Mouse (Mus musculus) MN1 (cell line): ENCODE results near the gene Inpp5f.
A peak's percentile ranks its signal among the peaks of the same experiment; 100 is the strongest.
"Not testable (repeated sequence)": the region's sequence is repeated elsewhere in the genome, so short reads cannot be mapped to it uniquely, and the experiment has no call there.

ENCODE experiments used
- DNase-seq: peaks from one replicate; pipeline ENCODE4 v3.0.0-alpha.2; 2016; ENCODE audit warnings: low spot score

Gene Inpp5f

DNA sequence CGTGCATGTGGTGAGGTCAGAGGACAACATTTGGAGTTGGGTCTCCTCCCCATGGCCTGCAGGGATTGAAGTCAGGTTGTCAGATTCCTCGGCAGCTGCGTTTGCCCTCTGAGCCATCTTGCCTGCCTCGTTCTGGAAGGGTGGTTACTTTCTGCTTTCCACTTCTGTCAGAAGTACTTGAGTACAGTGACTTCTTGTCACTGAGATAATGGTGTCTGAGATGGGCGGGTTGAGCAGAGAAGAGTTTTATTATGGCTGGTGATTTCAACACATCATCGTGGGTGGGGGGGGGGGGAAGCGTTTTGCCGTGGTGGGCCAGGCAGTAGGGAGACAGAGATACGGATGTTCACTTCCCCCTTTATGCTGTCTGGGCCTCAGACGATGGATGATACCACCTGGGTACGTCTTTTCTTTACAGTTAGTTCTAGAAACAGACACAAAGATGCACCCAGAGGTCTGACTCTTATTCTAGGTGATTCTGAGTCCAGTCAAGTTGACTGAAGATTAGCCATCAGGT, 53.8 kb downstream of the Inpp5f start:
- DNase-seq, result no peak

DNA sequence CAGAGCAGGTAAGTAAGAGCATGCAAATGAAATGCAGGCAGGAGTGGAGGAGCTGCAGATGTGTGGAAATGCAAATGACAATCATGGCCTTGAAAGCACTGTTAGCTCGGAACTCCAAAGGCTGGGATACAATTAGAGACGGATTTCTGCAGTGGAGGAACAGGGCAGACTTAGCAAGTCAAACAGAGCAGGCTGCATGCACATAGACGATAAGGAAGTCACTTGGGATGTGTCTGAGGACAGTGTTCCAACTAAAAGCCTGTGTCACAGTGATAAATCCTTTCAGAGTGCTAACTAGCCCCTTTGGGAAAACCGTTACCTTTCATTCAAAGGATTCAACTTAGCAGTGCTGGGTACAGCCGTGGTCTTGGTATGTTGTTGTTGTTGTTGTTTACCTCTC, 56.7 kb downstream of the Inpp5f start:
- no peak for DNase-seq

DNA sequence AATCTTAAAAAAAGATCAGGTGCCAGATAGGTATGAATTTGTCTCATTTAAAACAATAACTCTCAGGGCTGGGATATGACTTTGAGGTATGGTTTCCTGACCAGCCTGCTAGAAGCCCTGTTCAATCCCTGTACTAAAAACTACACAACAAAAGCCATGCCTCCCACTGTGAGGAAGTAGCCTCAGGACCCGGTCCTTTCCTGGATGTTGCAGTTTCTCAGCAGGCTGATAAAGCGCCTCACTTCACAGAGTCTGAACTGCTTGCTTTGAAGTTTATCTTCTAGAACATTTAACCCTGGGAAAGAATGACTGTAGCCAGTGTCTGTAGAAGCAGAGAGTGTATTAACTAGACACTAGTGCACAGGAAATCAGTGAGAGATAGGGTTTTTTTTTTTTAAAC, 57.7 kb downstream of the Inpp5f start:
- no peak for DNase-seq

DNA sequence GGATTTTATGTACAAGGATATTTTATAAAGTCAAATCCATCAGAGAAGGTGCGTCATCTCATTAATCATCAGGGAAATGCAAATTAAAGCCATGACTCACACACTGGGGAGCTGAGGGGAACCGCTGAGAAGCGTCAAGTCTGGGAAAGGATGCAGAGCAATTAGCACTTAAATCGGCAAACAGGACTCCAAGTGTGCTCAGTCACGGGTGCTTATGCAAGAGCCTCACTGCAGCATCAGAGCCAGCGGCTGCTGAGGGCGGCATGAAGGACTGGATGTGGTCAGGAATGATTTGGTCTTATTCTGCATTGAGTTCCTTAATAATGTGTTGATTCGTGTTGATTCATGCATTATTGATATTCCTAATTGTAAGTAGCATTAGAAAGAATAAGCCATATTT, 60.8 kb downstream of the Inpp5f start:
- DNase-seq, result peak; percentile 90

DNA sequence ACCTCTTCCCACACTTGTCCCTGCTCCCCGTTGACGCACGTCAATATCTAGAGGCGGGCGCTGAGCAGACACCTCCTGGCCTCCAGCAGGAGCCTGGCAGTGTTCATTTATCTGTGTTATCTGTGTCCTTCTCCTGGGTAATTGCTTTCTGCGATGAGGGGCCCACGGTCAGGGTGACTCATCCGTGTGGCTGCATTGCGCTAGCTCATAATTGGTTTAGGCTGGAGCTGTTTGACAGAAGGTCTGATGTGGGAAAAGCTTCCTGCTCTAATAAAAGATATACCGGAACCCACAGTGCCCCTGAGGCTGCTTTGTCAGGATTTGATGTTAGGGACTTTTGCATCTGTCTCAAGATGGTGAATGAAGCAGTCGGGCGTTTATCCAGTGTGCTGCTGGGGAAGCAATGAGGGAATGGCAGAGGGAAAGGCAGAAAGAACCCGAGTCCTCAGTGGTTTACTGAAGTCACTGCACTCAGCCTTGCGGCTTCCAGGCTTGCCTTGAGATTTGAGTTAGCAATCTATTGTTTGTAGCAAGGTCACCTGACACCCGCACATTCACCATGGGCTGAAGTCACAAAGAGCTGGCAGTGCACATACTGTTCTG, 61.4 kb downstream of the Inpp5f start:
- DNase-seq, result peak; percentile 92

DNA sequence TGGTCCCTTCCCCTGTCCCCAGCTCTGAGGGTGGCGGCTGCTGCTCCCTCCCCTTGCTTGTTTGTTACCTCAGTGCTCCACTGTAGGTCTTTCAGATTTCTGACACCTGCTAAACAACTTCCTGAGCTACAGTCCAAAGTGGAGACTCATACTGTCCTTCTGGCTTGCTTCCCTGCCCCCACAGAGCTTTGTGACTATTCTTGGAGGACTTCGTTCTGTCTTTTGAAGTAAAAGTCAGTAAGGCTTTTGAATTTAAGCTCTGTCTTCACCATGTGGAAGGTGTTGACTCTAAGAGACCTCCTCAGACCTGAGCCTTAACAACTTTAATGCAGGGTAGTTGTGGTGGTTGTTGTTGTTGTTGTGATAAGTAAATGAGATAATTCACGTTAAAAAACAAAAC, 67.4 kb downstream of the Inpp5f start:
- DNase-seq, result no peak

DNA sequence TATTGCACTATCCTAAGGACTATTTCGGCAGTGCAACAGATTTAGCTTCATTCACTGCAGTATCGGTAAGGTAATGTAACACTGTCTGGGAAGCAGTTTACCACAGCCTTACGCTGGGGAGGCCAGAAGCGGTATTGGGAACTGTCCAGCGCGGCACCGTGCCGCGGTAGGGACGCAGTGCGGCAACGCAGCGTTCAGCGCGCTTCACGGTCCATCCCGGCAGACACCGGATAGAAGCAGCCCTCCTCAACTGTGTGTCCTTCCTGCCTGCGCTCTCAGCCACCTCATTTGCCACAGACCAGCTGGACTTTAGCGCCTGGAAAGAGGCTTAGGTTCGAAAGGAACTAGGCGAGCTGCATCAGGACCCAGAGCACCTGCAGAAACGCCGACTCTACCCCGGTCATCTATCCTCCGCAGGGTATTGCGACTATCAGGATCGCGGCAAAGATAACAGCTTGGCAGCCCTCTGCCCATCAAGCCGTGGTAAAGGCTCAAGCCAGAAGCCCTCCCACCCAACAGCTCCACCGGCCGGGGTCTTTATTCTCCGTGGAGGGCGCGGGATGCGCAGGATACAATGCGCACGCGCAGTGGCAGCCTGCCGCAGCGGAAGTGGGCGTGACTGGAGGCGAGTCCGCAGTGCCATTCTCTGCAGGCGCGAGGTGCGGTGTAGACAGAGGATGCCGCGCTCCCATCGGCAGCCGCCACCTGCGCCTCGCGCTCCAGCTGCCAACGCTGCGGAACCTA, 76.9 kb downstream of the Inpp5f start:
- DNase-seq, result peak; percentile 80

DNA sequence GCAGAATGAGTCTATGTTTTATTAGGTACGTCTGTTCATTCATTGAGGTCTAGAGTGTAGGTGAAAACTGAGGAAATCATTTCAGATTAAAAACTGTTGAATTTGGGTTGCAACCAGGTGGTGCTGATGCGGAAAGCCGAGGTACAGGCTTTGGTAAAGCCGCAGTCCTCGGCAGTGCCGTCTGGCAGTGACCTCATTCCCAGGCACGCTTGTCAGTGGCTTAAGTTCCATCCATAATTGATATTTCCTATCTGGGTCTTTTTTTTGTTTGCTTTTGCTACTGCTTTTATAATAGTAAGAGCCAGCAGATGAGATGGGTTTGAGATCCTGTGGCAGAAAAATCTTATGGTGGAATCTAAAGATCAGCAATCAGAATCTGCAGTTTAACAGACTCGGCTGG, 78.2 kb downstream of the Inpp5f start:
- DNase-seq, result peak; percentile 23

DNA sequence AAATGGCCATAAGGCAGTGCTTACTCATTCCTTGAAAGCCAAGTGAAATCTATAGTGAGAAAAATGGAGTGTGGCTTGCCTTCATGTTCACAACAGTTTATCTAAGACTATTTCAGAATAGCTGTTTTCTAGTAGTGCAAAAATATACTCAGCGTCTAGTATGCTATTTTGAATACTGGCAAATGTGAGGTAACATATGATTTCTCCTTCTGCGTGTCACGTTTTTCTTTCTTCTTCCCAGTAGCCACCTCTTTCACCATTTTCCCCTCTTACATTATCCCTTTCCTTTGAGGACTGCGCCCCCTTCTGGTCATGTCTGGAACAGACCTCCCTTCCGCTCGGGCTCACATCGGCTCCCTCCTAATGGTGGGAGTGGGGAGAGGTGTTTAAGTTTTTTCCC, 78.9 kb downstream of the Inpp5f start:
- peak; percentile 83 for DNase-seq

DNA sequence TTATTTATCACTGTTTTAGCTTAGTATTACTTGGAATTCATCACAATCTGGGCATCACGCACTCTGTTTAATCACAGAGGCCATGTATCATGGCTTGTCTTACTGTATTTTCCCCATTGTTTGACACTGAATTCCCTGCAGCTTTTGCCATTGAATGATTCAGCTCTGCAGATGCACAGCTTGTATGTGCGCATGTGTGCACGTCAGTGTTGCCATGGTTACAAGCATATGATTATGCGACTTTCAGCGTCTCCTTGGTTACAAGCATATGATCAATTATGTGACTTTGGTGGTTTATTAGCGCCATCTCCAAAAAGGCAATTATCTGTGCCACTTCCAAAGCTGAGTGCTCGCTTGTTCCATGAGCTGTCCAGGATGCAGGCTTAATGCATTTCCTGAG, 79.7 kb downstream of the Inpp5f start:
- DNase-seq, result peak; percentile 15

DNA sequence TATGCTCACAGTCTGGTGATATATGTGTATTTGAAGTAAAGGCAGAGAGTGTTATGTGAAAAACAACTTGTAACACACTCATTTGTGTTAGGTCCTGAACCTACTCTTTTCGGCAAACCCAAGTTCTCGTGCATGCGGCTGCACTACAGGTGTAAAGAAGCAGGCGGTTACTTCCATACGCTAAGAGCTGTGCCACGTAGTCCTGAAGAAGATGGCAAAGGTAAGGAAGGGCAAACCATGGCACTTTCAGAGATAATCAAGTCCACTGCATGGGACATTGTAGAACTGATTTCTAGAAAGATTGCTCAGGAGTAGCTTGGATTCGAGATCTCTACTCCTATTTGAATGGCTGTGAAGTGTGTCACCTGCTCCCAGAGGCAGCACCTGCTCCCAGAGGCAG, 81.0 kb downstream of the Inpp5f start:
- DNase-seq, result no peak

DNA sequence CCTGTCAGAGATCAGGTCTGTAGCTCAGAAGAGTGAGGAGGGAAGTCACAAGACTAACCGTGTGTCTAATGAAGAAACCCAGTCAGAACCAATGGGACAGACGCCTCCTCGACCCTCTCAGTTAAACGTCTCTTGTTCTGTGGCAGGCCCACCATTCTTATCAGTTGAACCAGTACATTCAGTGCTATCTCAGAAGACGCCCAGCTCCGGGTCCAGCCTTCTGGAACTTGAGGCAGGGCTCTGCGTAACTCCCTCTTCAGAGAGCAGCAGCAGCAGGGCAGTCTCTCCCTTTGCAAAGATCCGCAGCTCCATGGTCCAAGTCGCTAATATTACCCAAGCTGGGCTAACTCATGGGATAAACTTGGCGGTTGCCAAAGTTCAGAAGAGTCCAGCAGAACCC, 83.7 kb downstream of the Inpp5f start:
- DNase-seq, result no peak

DNA sequence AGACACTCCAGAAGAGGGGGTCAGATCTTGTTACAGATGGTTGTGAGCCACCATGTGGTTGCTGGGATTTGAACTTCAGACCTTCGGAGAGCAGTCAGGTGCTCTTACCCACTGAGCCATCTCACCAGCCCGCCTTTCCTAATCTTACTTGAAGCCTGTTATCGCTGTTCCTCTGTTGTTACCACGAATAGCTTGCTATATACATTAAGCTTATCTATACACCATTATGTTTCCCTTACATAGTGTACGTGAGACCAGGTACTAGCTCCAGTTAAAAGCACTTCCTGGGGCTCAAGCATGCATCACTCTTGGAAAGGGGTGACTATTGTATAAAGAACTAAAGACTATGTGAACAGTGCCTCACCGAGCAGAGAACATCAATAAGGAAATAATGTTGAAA, 88.8 kb downstream of the Inpp5f start:
- not testable (repeated sequence) for DNase-seq

DNA sequence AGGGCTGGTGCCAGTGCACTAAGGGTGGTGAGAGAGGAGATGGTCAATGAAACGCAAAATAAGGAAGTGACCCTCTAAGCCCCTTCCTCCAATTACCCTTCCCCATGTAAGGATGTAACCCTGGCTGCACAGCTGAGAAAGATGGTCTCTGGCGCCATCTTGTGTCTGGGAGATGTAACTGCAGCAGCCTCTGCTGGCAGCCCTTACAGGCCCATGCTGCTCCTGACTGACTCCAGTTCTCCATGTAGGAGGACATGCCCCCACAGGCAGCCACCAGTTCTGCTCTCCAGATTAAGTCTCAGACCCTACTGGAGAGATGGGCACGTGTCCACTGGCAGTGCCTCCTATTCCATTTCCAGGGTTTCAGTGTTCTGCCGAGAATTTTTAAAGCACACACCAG, 94.6 kb downstream of the Inpp5f start:
- peak; percentile 73 for DNase-seq

DNA sequence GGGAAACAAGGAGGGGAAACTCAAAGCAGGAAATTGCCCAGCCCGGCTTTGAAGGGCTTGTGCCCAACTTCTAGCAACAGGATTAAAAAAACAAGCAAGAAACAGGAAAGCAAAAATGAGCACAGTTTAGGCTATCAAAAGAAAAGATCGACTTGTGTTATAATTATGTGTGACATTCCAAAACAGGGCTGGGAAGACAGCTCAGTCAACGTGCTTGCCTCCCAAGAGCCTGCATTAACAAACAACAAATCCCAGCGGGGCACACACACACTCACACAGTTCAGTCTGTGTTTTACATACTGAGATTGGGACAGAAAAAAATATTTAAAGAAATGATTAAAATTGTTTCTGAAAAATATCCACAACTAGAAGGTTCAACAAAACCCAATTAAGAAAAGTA, 106.9 kb downstream of the Inpp5f start:
- DNase-seq, result no peak

DNA sequence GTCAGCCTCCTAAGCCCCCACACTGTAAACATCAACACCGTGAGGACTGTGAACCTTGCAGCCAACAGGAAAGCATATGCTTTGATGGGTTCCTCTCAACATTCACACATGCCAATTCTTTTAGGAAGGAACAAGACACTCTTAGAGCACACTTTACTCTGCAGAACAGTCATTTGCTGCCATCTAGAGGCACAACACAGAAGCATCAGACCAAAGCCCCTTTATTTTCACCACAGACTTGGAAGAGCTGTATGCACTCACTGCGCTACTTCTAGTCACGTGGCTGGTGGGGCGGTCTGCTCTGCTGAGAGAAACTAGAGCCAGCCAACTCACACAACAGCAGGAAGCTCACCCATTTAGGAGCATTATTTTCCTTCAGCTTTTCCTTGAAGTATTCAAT, 113.6 kb downstream of the Inpp5f start:
- DNase-seq, result peak; percentile 72

DNA sequence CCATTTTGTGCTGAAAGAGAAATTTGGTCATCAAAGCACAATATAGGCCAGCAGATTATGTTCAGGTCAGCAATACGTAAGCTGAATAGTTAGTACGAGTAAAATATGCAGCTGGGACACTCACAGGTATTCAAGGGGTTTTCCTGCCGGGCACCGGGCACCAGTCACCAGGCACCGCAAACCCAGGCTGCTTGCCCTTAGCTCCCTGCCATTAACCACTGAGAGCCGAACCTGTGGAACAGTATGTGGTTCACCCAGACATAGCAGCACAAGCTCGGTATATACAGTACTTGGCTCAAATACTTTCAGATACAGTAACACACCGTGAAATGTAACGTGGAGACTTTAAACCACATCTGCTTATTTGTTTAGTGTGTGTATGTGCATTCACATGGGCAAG, 114.1 kb downstream of the Inpp5f start:
- DNase-seq, result no peak

DNA sequence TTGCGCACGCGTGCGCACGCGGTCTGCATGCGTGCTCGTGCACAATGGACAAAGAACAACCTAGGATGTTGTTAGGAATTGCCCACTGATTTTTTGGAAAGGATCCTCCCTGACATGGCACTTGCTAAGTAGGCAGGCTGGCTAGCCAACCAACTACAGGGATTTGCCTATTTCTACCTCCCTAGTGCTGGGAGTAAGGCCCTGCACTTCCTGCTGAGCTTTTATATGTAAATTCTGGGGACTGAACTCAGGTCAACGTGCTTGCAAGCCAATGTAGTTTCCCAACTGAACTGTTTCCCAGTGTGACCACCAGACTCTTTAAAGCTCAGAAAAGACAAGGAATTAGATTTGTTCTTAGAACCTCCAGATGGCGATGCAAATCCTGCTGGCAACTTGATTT, 115.9 kb downstream of the Inpp5f start:
- DNase-seq, result no peak

DNA sequence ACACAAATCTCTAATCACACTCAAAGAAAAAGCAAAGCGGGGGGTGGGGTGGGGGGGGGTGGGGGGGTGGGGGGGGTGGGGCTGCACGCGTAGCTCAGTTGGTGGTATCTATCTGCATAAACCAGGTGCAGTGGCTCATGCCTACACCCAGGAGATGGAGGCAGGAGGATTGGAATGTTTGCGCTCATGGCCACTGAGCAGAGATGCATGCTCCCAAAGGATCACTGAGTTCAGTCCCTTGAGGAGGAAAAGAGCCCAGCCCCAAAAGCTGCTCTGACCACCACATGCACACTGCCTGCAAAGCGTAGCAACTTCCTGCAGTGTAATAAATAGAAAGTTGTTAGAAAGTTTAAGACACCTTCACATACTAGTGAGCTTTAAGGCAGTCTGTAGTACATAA, 116.6 kb downstream of the Inpp5f start:
- DNase-seq, result no peak

DNA sequence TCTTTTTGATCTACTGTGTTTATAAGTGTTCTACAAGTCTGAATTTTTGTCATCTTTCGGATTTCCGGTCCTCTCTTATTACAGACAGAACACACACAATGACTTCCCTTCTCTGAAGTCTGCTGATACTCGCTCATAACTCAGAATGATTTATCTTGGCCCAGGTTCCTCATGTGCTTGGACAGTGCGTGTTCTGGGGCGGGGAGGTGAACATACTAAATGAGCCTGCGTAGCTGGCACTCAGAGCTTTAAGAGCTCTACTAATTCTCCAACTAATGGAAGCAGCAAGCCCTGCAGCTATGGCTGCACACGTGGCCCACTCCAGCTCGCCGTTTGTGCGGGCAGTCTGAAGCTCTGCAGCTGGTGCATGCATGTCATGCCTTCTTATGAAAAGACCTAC, 117.6 kb downstream of the Inpp5f start:
- no peak for DNase-seq

DNA sequence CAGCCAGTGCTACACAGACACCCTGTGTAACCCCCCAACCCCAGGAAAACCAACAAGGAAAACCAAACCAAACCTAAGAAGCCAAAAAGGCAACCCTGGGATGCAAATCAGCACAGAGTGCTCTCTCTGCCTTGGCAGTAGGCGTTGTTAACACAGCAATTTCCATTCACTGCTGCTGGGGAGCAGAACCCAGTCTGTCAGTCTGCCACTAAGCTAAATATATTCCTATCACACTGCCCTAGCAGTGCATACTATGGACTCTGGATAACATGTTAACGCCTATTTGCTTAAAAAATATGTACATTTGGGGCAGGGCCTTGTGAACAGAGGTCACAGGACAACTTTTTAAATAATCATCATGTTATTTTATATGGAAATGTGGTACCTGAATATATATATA, 120.5 kb downstream of the Inpp5f start:
- no peak for DNase-seq

DNA sequence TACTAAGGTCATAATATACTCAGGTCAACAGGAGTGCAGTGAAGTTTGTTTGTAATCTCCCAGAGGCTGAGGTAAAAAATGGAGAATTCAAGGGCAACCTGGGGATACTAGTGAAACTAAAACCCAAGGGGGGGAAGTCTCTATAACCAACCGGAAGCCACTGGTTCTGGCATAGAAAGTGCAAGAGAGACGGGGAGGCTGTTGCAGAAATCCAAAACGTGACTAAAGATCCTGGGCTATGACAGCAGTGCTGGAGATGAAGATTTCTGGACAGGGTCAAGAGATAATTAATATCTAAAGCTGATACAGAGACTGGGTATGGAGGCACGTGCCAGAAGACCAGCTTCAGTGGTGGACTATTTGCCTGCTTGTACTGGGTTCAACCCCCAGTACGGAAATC, 126.9 kb downstream of the Inpp5f start:
- DNase-seq, result no peak

DNA sequence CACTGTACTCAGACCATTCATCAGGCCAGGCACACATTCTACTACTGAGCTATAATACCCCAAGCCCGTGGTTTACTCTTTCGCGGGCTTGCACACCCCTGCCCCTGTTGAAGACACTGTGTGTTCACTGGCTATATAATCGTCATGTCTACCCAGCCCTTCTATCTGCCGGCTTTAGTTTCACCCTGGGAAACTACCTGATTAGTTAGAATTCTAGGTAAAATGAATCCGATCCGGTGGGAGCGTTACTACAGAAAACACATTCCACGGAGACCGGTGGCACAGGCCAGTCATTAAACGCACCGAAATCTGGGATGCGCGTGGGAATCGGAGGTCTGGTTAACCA, 128.0 kb downstream of the Inpp5f start:
- DNase-seq, result no peak
